ENCODE assay signal across 8 mouse cellular contexts in genomic region chr1:181841864-181842672, GRCm38 (mm10). TPM values are rescaled to one million over a fixed set of nuclear protein-coding genes. Genes with fewer than 3 reads are reported as not detected.
DNase-seq lines count a peak whose midpoint lies in the region; ATAC-seq and TF ChIP-seq lines count a peak whose summit lies in the region.

No protein-coding gene starts in this region.

- peak overlapping the region; percentile 89 for H3K9ac ChIP-seq in embryonic facial prominence, embryonic 14.5 days (ENCODE audit: low read depth, low read length)
- H3K9ac ChIP-seq in limb, embryonic 13.5 days: peak overlapping the region; percentile 92
- H3K9ac ChIP-seq in midbrain, embryonic 15.5 days: peak overlapping the region; percentile 82

- H3K4me2 ChIP-seq in embryonic facial prominence, embryonic 14.5 days (ENCODE audit: low read depth, low read length): peak overlapping the region; percentile 85
- H3K4me2 ChIP-seq in limb, embryonic 13.5 days (replicated peaks): peak overlapping the region; percentile 84
- peak overlapping the region; percentile 86 for H3K4me2 ChIP-seq in midbrain, embryonic 15.5 days

- peak overlapping the region; percentile 98 for H3K27ac ChIP-seq in bone marrow, adult 2 months (ENCODE audit: control insufficient read depth, insufficient read depth, low read depth, low read length, poor library complexity)
- H3K27ac ChIP-seq in embryonic facial prominence, embryonic 14.5 days (replicated peaks; ENCODE audit: low read depth, low read length): peak overlapping the region; percentile 94
- peak overlapping the region; percentile 91 for H3K27ac ChIP-seq in limb, embryonic 13.5 days
- H3K27ac ChIP-seq in midbrain, embryonic 15.5 days: peak overlapping the region; percentile 91

- H3K4me3 ChIP-seq in bone marrow, adult 2 months (replicated peaks; ENCODE audit: control insufficient read depth, low read depth, low read length): peak overlapping the region; percentile 92
- peak overlapping the region; percentile 68 for H3K4me3 ChIP-seq in embryonic facial prominence, embryonic 14.5 days (ENCODE audit: low read depth, low read length)
- peak overlapping the region; percentile 93 for H3K4me3 ChIP-seq in limb, embryonic 13.5 days
- H3K4me3 ChIP-seq in midbrain, embryonic 15.5 days: peak overlapping the region; percentile 71

- TF ChIP-seq CTCF in bone marrow, adult 2 months (IDR thresholded peaks at IDR 0.05; ENCODE audit: control insufficient read depth, insufficient read depth, low read length): peak; percentile 28; the same call in 1 of the 2 replicates

- peaks cover 2% of the 10 kb centered on the region; the same call in 1 of the 2 replicates for H3K4me1 ChIP-seq in bone marrow, adult 2 months (ENCODE audit: control insufficient read depth, insufficient read depth, low read length)
- peaks cover 27% of the 10 kb centered on the region for H3K4me1 ChIP-seq in embryonic facial prominence, embryonic 14.5 days (ENCODE audit: control insufficient read depth, insufficient read depth, low read length)
- peaks cover 34% of the 10 kb centered on the region for H3K4me1 ChIP-seq in limb, embryonic 13.5 days
- peaks cover 30% of the 10 kb centered on the region for H3K4me1 ChIP-seq in midbrain, embryonic 15.5 days

- DNase-seq in A20 (ENCODE audit: low read depth, low spot score): peak; percentile 98
- DNase-seq in embryonic facial prominence, embryonic 14.5 days (ENCODE audit: low spot score): peak; percentile 98
- peak; percentile 95 for DNase-seq in heart, adult 8-10 months (ENCODE audit: low spot score)
- DNase-seq in kidney, adult 8-10 months: peak; percentile 95
- peak; percentile 90 to 95 for DNase-seq in spleen, adult 18-20 months

- peak; percentile 95 for TF ChIP-seq POLR2A in bone marrow, adult 2 months (IDR thresholded peaks at IDR 0.05; ENCODE audit: borderline replicate concordance, control insufficient read depth, low read depth, low read length)

- no peaks in the 10 kb centered on the region for H3K36me3 ChIP-seq in embryonic facial prominence, embryonic 14.5 days (ENCODE audit: control insufficient read depth, insufficient read depth, low read length)
- no peaks in the 10 kb centered on the region for H3K36me3 ChIP-seq in limb, embryonic 13.5 days
- no peaks in the 10 kb centered on the region for H3K36me3 ChIP-seq in midbrain, embryonic 15.5 days (replicated peaks)

- under 1% methylated on average over 106 of the region's 113 CpGs for WGBS in bone marrow, adult 2 months
- WGBS in embryonic facial prominence, embryonic 14.5 days: under 1% methylated on average over 36 of the region's 113 CpGs
- under 1% methylated on average over 92 of the region's 113 CpGs for WGBS in limb, embryonic 13.5 days
- WGBS in midbrain, embryonic 15.5 days: under 1% methylated on average over 112 of the region's 113 CpGs

- no peaks in the 10 kb centered on the region for H3K27me3 ChIP-seq in embryonic facial prominence, embryonic 14.5 days (replicated peaks; ENCODE audit: control insufficient read depth, insufficient read depth, low read length)
- no peaks in the 10 kb centered on the region for H3K27me3 ChIP-seq in limb, embryonic 13.5 days
- H3K27me3 ChIP-seq in midbrain, embryonic 15.5 days (replicated peaks): no peaks in the 10 kb centered on the region

- H3K9me3 ChIP-seq in embryonic facial prominence, embryonic 14.5 days (ENCODE audit: control insufficient read depth, low read length): no peaks in the 10 kb centered on the region
- H3K9me3 ChIP-seq in limb, embryonic 13.5 days: no peaks in the 10 kb centered on the region
- no peaks in the 10 kb centered on the region for H3K9me3 ChIP-seq in midbrain, embryonic 15.5 days

- ATAC-seq in embryonic facial prominence, embryonic 14.5 days (ENCODE audit: low read depth): peak; percentile 98
- peak; percentile 98 for ATAC-seq in limb, embryonic 13.5 days (ENCODE audit: low FRiP score, low read depth)
- ATAC-seq in midbrain, embryonic 15.5 days (replicated peaks): peak; percentile 98

RNA-seq across cellular contexts. Expression of gene Lbr, which starts 0.8 kb away (rescaled TPM):
- 160 and 176 TPM in 2 replicates for polyA plus RNA-seq in bone marrow, adult 2 months (2011; ENCODE audit: insufficient read depth, insufficient read length, low replicate concordance, missing spikeins)
- 98.1 and 107 TPM in 2 replicates for polyA plus RNA-seq in embryonic facial prominence, embryonic 14.5 days (2014; fragmentation: Nextera tagmentation; extraction: Ambion mirVana)
- total RNA-seq in heart, adult 8-10 months (2022): 10 to 100 TPM; 18.8 to 21.3 (median 20.1) TPM
- 110 and 114 TPM in 2 replicates for polyA plus RNA-seq in limb, embryonic 13.5 days (2015; fragmentation: Nextera tagmentation; extraction: Ambion mirVana)
- polyA plus RNA-seq in midbrain, embryonic 15.5 days (2015; fragmentation: Nextera tagmentation; extraction: Ambion mirVana): 27.9 and 32.1 TPM in 2 replicates

Comparison
In these comparisons a context has a peak if more than half of its experiments do, and no peak if none do; other contexts are left out.
1. Peak in every context shown above with its lines: DNase-seq, ATAC-seq, H3K4me3 ChIP-seq and H3K27ac ChIP-seq.